Mouse (Mus musculus) thymus, postnatal 36 days (tissue): ENCODE measurements around the gene Maco1.
"Not testable (repeated sequence)": the region's sequence is repeated elsewhere in the genome, so short reads cannot be mapped to it uniquely, and the experiment has no call there.

Experiments
- DNase-seq, 2 experiments: peaks; one replicate each; pipeline ENCODE4 v3.0.0; 2022; ENCODE audit warnings: mixed read lengths in 2 of 2

The Maco1 gene

DNA sequence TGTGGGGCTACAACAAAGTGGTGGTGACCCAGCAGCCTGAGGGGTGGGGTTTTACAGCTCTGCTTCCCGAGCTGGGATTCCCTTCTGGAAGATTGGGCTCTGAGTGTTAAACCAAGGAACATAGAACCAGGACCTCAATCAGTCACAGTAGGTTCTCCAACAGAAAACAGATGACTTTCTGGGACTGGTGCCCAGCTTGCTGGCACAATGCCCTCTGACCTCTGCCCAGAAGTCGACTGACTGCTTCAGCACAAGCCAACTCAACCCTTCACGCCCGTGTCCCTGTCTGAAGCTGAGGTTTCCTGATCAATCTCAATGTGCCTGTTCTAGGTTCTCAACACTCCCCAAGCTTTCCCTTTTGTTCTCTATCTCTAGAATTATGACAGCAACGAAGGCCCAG is 48.4 kb downstream of the Maco1 start:
- no peak for DNase-seq

DNA sequence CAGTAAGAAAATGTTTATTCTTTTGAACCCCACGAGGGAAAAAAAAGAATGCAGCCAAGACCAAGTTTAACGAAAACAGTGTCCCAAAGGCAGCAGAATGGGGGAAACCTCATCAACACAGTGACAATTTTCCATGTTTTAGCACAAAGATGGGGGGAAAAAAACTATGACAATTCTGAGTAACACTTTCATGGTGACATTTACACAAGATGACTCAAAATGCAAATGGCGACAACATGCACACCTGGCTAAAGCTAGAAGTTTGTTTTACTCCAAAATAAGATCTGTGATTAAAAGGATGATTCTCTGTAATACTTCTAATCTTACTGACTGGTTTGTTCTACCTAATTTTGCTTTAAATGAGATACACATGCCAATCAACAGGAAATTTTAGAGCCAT is 50.4 kb downstream of the Maco1 start:
- no peak for DNase-seq

GRCm38 (mm10) chr4:134802155-134802554 is 51.0 kb downstream of the Maco1 start:
- DNase-seq = no peak

DNA sequence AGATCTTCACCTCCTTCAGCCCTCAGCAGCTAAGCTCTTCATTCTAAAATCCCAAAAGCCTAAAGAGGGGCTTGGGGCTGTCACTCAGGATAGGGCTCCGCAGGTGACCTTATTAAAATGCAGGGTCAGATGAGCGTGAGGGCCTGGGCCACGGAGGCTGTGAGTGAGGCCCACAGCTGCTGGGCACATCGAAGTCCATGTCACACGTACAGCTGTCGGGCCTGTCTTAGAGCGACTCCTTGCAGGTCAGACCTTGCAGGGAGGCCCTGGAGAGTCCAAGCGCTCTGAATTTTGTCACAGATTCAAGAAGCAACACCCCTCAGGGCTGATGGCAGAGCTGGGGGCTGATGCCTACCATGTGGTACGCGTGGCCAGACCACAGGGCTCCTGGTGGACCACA is 52.5 kb downstream of the Maco1 start:
- no peak for DNase-seq

GRCm38 (mm10) chr4:134800098-134800497 is 53.0 kb downstream of the Maco1 start:
- DNase-seq = no peak

DNA sequence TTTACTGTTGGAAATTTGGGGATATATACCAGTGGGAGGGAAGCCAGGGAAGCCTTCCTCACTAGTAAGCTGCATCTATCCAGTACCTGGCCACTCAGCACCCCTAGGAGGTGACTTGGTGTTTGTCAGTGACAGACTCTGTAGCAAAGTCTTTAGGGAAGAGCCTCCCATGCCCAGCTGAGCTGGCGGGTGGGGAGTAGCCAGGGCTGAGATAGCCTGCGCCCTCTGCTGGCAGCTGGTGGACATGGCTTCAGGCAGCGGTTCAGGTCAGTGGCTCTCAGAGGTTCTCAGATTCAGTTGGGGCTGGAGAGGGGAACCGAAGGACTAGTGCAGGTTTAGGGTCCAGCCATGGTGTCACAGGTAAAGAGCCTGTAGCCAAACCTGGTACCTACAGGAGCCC is 53.9 kb downstream of the Maco1 start:
- DNase-seq = peak; percentile 61 to 63

DNA sequence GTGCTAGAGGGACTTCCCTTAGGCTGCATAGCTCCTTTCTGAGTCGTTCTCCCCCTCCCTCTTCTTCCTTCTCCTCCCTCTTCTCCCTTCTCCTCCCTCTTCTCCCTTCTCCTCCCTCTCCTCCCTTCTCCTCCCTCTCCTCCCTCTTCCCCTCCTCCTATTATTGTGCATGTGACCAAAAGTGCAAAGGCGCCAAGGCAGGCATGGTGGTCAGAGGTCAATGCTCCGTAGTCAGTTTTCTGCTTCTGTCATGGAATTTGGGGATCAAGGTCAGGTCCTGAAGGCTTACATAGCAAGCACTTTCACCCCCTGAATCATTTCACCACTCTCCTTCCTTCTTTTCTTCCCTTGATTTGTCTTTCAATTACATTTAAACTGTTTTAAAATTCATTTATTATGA is 54.3 kb downstream of the Maco1 start:
- DNase-seq = no peak

- DNase-seq = no peak
Measured at GRCm38 (mm10) chr4:134797621-134798020, 55.5 kb downstream of the Maco1 start.

DNA sequence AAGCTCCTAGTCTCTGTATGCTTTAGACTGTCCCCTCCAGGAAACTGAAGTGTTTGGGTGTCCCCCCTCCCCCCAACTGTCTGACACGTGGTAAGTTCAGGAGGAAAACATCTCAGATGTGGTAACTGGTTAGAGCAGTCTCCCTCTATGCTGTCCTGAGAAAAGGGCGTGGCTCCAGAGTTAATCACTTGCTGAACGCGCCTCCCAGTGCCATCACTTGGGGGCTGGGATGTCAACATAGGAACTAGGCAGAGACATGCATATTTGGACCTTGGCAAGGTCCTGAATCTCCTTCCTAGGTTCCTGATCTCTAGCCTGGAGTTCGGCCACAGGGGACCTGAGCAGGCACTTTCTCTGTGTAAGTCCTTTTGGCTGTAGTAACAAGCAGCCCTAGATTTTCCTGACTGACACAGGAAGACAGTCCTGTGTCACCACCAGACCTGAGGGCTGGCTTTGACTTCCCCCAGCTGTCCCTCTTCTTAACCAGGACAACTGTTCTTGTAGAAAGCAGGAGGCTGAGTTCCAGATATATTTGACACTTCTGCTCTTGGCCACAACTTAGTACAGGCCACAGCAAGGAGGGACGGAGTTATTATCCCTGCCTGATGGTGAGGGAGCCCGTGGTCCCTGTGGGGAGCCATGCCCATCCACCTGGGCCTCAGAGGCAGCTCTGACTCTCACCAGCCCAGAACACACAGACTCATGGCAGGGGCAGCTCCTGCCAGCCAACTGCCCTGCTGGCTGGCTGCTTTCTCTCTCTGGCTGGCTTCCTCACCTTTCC is 56.4 kb downstream of the Maco1 start:
- DNase-seq = peak; percentile 46 to 55

DNA sequence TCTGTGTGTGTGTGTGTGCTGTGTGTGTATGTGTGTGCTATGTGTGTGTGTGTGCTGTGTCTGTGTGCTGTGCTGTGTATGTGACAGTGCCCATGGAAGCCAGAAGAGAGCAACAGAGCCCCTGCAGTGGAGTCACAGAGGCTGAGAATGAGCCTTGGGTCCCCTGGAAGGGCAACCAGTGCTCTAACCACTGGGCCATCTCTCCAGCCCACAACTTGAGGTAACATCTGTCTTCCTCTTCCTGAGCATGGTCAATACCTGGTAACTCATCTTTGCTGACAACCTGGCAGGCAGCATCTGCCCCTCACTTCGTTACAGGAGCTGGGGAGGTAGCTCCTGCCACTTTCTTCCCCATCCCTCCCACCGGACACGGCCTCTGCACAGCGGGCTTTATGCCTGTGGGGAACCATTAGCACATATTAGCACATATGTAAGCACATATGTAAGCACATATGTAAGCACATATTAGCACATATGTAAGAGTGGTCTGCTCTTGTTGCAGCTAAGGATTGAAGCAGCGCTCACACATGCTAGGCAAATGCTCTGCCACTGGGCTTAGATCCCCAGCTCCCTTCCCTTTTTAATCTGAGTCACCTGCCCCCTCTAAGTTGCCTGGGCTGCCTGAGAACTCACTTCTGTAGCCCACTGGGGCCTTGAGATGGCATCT is 57.2 kb downstream of the Maco1 start:
- no peak for DNase-seq

GRCm38 (mm10) chr4:134794959-134795358 is 58.2 kb downstream of the Maco1 start:
- not testable (repeated sequence) for DNase-seq

GRCm38 (mm10) chr4:134793213-134793956 is 59.8 kb downstream of the Maco1 start:
- peak; percentile 32 to 45 for DNase-seq

- no peak for DNase-seq
Measured at GRCm38 (mm10) chr4:134791731-134792130, 61.4 kb downstream of the Maco1 start.

- peak; percentile 72 to 84 for DNase-seq
Measured at GRCm38 (mm10) chr4:134786946-134787345, 66.2 kb downstream of the Maco1 start.

- no peak for DNase-seq
Measured at GRCm38 (mm10) chr4:134784701-134785100, 68.4 kb downstream of the Maco1 start.

DNA sequence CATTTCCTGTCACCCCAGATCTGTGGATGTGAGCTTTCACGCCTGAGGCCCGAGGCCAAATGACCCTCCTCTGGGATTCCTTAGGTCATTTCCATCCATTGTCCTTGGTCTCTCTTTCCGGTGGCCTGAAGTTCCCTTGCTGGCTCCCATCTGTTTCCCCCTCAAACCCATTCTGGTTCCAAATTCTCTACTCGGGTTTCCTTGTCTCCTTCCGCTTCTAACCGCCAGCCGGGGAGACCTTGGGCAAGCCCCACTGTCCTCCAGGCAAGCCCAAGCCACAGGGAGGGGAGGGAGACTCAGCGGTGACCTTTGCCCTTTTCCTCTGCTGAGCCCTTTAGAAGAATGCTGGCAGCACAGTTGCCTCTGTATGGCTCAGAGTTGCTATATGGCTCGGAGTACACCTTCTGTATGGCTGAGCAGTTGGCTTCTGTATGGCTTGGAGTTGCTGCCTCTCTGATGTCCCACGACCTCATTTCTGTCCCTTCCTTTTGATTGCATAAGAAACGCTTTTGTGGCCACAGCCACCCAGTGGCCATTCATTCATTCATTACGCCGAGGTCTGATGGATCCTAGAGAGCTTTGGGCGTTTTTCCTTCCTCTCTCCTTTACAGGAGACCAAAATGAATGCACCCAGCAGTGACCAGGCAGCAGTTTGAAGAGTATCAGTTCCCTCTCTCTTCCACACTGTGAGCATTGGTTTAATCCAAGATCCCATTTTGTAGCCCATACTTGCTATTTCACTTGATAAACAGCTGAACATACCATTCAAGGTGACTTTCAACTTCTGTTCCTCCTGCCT is 73.8 kb downstream of the Maco1 start:
- no peak for DNase-seq

DNA sequence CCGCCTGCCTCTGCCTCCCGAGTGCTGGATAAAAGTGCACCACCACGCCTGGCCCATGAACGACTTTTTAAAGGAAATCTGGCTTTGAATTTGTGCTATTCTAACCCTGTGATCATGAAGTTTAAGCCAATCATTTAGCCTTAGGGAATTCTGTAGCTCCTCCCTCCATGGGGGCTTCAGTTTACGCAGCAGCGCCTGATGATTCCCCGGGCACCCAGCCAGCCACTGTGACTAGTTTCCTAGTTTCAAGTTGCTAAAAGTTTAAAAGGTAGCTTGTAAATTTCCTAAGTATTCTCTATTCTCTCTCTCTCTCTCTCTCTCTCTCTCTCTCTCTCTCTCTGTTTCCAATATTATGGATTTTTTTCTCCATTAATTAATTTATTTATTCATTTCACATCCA is 76.9 kb downstream of the Maco1 start:
- no peak for DNase-seq

- DNase-seq = no peak
Measured at GRCm38 (mm10) chr4:134775234-134775944, 77.8 kb downstream of the Maco1 start.

DNA sequence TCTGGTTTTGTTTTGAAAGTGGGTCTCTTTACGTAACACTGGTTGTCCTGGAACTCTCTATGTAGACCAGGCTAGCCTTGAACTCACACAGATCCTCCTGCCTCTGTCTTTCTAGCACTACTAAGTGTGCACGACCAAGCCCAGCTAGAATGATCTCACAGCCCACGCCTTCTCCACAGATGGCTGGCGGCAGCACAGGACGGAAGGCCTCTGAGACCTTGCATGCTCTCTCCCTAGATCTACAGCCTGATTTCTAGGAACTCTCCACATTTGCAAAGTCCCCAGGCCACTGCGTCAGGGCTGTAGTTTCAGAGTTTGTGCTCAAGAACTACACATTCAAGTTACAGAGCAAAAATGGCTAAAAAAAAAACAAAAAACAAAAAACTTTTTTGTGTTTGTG is 79.0 kb downstream of the Maco1 start:
- no peak for DNase-seq

DNA sequence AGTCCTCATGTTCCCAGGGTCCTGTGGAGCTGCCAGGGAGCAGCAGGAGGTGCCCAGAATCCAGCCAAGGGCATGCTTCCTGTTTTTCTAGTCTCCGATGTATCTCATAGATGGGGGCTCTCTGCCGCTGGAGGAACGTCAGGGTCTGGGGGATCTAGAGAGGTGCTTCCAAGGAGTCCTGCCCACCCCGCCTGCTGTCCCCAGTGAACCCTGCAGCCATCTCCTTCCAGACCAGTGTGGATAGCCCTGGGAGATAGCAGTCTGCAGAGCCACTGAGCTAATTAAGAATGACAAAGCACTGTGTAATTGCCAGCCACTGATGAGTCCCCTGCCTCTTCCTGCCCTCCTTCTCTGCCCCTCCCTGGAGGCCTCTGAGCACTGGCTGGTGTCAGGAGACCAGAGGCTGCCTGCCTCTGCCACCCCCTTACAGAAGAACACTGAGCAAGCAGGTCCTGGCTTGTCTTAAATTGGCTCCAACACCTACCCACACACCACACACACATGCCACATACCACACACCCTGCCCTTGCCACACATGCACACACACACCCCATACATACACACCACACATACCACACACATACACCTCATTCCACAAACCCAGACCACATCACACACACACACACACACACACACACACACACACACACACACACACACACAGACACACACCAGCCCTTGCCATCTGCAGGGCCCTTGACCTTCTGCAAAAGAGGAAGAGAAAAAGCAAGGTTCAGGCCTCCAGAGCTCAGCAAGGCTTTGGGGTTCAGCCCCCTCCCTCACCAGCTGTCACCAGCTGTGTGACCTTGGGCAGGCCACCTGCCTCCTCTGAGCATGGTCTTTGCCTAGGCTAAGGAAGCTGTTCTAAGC is 80.1 kb downstream of the Maco1 start:
- DNase-seq = peak; percentile 54 to 79

GRCm38 (mm10) chr4:134769891-134770290 is 83.3 kb downstream of the Maco1 start:
- DNase-seq = no peak
